ENCODE assay signal across 12 mouse cellular contexts in the genomic region with DNA sequence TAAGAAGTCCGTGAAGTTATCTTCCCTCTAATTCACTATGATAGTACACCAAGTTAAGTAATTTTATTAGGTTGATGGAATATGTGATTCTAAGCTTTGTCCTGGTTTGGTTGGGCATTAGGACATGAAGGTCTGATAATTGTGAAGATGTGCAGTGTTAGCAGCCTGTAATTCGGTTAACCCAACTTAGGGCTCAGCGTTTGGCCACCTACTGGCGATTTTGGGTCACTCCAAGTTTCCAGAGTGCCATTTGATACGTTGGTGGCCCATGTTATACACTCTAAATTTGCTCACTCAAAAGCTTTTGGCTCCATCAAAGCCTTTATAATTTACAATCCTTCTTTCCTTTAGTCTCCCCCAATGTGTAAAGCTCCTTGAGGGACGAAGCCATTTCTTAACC. TPM values are rescaled to one million over a fixed set of nuclear protein-coding genes. Genes with fewer than 3 reads are reported as not detected.
DNase-seq lines count a peak whose midpoint lies in the region; ATAC-seq and TF ChIP-seq lines count a peak whose summit lies in the region.
"Had no signal": no experiment of that assay in that cellular context is flagged by ENCODE, and none has a peak within 500 bp of the region (broad histone marks: within the 10 kb centered on the region; RNA-seq: fewer than 3 reads in every experiment).

No protein-coding gene starts in this region.

- H3K4me1 ChIP-seq in kidney, postnatal 0 days (replicated peaks; ENCODE audit: insufficient read depth, low read length): no peaks in the 10 kb centered on the region; the same call in 1 of the 2 replicates
- H3K4me1 ChIP-seq in kidney, embryonic 14.5 days (ENCODE audit: control insufficient read depth, insufficient read depth, low read length): 0 out of 2 replicates have a peak, but pooled peaks cover 3% of the 10 kb centered on the region
- no peaks in the 10 kb centered on the region for H3K4me1 ChIP-seq in midbrain, embryonic 14.5 days (ENCODE audit: control insufficient read depth, insufficient read depth, low read length)
- H3K4me1 ChIP-seq: heart, embryonic 10.5 days had no signal

- H3K9ac ChIP-seq in kidney, postnatal 0 days (ENCODE audit: low read depth, low read length): no peak overlapping the region
- no peak overlapping the region for H3K9ac ChIP-seq in kidney, embryonic 14.5 days (ENCODE audit: low read depth, low read length)
- no peak overlapping the region for H3K9ac ChIP-seq in midbrain, embryonic 14.5 days (replicated peaks; ENCODE audit: low read length)
- H3K9ac ChIP-seq: stomach, embryonic 15.5 days had no signal

- no peaks in the 10 kb centered on the region for H3K36me3 ChIP-seq in kidney, postnatal 0 days (ENCODE audit: insufficient read depth, low read length)
- no peaks in the 10 kb centered on the region for H3K36me3 ChIP-seq in kidney, embryonic 14.5 days (ENCODE audit: control insufficient read depth, insufficient read depth, low read length)
- H3K36me3 ChIP-seq in midbrain, embryonic 14.5 days (ENCODE audit: control insufficient read depth, insufficient read depth, low read length): no peaks in the 10 kb centered on the region
- H3K36me3 ChIP-seq: G1E; heart, embryonic 10.5 days; stomach, embryonic 15.5 days had no signal

- intact Hi-C loops in left cerebral cortex, postnatal 4 days (cut with DNase I): loop anchor here (5.0 kb wide), 1 partner anchor 342 kb away; no protein-coding TSS in a partner anchor

- no peak overlapping the region for H3K4me2 ChIP-seq in kidney, postnatal 0 days (ENCODE audit: low read length)
- H3K4me2 ChIP-seq in kidney, embryonic 14.5 days (replicated peaks; ENCODE audit: low read depth, low read length): no peak overlapping the region
- peak overlapping the region; percentile 79 for H3K4me2 ChIP-seq in midbrain, embryonic 14.5 days (ENCODE audit: low read length)

- no peaks in the 10 kb centered on the region for H3K9me3 ChIP-seq in kidney, postnatal 0 days (replicated peaks; ENCODE audit: low read length)
- no peaks in the 10 kb centered on the region for H3K9me3 ChIP-seq in kidney, embryonic 14.5 days (ENCODE audit: control insufficient read depth, low read length)
- H3K9me3 ChIP-seq in midbrain, embryonic 14.5 days (ENCODE audit: control insufficient read depth, low read length): no peaks in the 10 kb centered on the region
- H3K9me3 ChIP-seq: heart, embryonic 10.5 days; stomach, embryonic 15.5 days had no signal

- WGBS in kidney, postnatal 0 days: 47% methylated on average over 6 of the region's 6 CpGs
- 49% methylated on average over 6 of the region's 6 CpGs for WGBS in kidney, embryonic 14.5 days
- WGBS in midbrain, embryonic 14.5 days: 45% methylated on average over 6 of the region's 6 CpGs

- ATAC-seq in kidney, postnatal 0 days (replicated peaks; ENCODE audit: low FRiP score, low read depth): no peak
- no peak for ATAC-seq in kidney, embryonic 14.5 days (ENCODE audit: low FRiP score, low TSS enrichment)
- no peak for ATAC-seq in midbrain, embryonic 14.5 days (ENCODE audit: low FRiP score, low TSS enrichment)

- no peak overlapping the region for H3K4me3 ChIP-seq in kidney, postnatal 0 days (replicated peaks; ENCODE audit: low read depth, low read length)
- H3K4me3 ChIP-seq in kidney, embryonic 14.5 days (ENCODE audit: low read length): no peak overlapping the region
- H3K4me3 ChIP-seq in midbrain, embryonic 14.5 days (replicated peaks; ENCODE audit: low read depth, low read length): no peak overlapping the region; the same call in 1 of the 2 replicates
- H3K4me3 ChIP-seq: heart, embryonic 10.5 days; stomach, embryonic 15.5 days had no signal

- TF ChIP-seq CTCF in kidney, postnatal 0 days (IDR thresholded peaks at IDR 0.05; ENCODE audit: low read depth): peak; percentile 48

- DNase-seq in kidney, postnatal 0 days (ENCODE audit: low spot score): no peak
- peak; percentile 39 for DNase-seq in ZHBTc4 (ENCODE audit: low read depth, low spot score)
- DNase-seq in embryo, embryonic 10 days (ENCODE audit: low spot score): peak; percentile 36
- DNase-seq in midbrain, embryonic 14.5 days: peak; percentile 38
- no peak for DNase-seq in left cerebral cortex, postnatal 4 days
- no peak for DNase-seq in ovary, adult 18-20 months (ENCODE audit: low spot score)
- DNase-seq in urinary bladder, postnatal 4 days (ENCODE audit: low spot score in 2 of 2): no peak
- DNase-seq: lung, adult 2 months had no signal

- H3K27ac ChIP-seq in kidney, postnatal 0 days: no peak overlapping the region
- H3K27ac ChIP-seq in kidney, embryonic 14.5 days (ENCODE audit: low read depth, low read length): no peak overlapping the region
- no peak overlapping the region for H3K27ac ChIP-seq in midbrain, embryonic 14.5 days (replicated peaks; ENCODE audit: low read depth, low read length)
- H3K27ac ChIP-seq: heart, embryonic 10.5 days; stomach, embryonic 15.5 days had no signal

- 0 out of 2 replicates have a peak, but pooled peaks cover 4% of the 10 kb centered on the region for H3K27me3 ChIP-seq in kidney, postnatal 0 days (ENCODE audit: insufficient read depth, low read length)
- H3K27me3 ChIP-seq in kidney, embryonic 14.5 days (ENCODE audit: control insufficient read depth, insufficient read depth, low read length): 0 out of 2 replicates have a peak, but pooled peaks cover 5% of the 10 kb centered on the region
- H3K27me3 ChIP-seq in midbrain, embryonic 14.5 days (ENCODE audit: control insufficient read depth, insufficient read depth, low read length): peaks cover 3% of the 10 kb centered on the region; the same call in 1 of the 2 replicates

RNA-seq across cellular contexts. Expression of a gene that starts 2.4 kb away (rescaled TPM):
- polyA plus RNA-seq in kidney, postnatal 0 days (2015; fragmentation: Nextera tagmentation; extraction: Ambion mirVana): 0.54 and 1.3 TPM in 2 replicates
- 1.3 and 2.7 TPM in 2 replicates for polyA plus RNA-seq in kidney, embryonic 14.5 days (2014; fragmentation: Nextera tagmentation; extraction: Ambion mirVana)
- 37.0 and 40.3 TPM in 2 replicates for polyA plus RNA-seq in midbrain, embryonic 14.5 days (2014; fragmentation: Nextera tagmentation; extraction: Ambion mirVana)
- total RNA-seq in left cerebral cortex, postnatal 4 days (2021): 10 to 100 TPM; 16.4 to 19.0 TPM
- total RNA-seq: G1E had no signal
- polyA plus RNA-seq: G1E; lung, adult 2 months had no signal

Comparison
In these comparisons a context has a peak if more than half of its experiments do, and no peak if none do; other contexts are left out.
1. DNase-seq: peak in ZHBTc4 (single experiment), embryo, embryonic 10 days (single experiment) and midbrain, embryonic 14.5 days (single experiment); none in kidney, postnatal 0 days (single experiment), left cerebral cortex, postnatal 4 days (single experiment), ovary, adult 18-20 months (single experiment) and urinary bladder, postnatal 4 days (0 of 2).
2. RNA of a gene that starts 2.4 kb away (polyA plus RNA-seq): 37.0 to 40.3 TPM in midbrain, embryonic 14.5 days; 1.3 to 2.7 TPM in kidney, embryonic 14.5 days and 0.54 to 1.3 TPM in kidney, postnatal 0 days; every median in the first group is over 10 times any median in the second.